Mouse (Mus musculus): ENCODE measurements around the gene Pex16. TPM values are rescaled to one million over a fixed set of nuclear protein-coding genes. Genes with fewer than 3 reads are reported as not detected.

Gene Pex16
- total and polyA plus RNA-seq, 3 experiments, result 41.9 to 52.5 TPM; not detected in 1

- Histone ChIP-seq H3K79me2 (ENCODE audit: control insufficient read depth, insufficient read depth, low read length, poor library complexity) (no peaks in the 10 kb centered on the region), H3K4me1 (ENCODE audit: control insufficient read depth in 1 of 2, insufficient read depth in 2 of 2, low read length in 2 of 2) (peaks cover 9 to 21% of the 10 kb centered on the region in 2 experiments), H3K9ac (ENCODE audit: control insufficient read depth, low read depth, low read length, poor library complexity, severe bottlenecking) (no peak overlapping the region), H3K27ac (ENCODE audit: control insufficient read depth, low read depth, low read length) (no peak overlapping the region), H3K9me3 (replicated peaks; ENCODE audit: insufficient read depth, low read length) (no peaks in the 10 kb centered on the region), H3K4me3 (ENCODE audit: control insufficient read depth in 1 of 2, insufficient read depth in 1 of 2, low read depth in 2 of 2, low read length in 2 of 2) (no peak overlapping the region), H3K36me3 (ENCODE audit: control insufficient read depth in 1 of 2, insufficient read depth in 2 of 2, low read length in 2 of 2) (peaks cover 0 to 11% of the 10 kb centered on the region in 2 experiments; a peak in 2 of 4 replicates), H3K27me3 (ENCODE audit: control insufficient read depth in 1 of 2, insufficient read depth in 2 of 2, low read length in 2 of 2) (no peaks in the 10 kb centered on the region)
- no peak for TF ChIP-seq ETS1 (IDR thresholded peaks at IDR 0.05; ENCODE audit: low read depth, low read length)
- no peak for TF ChIP-seq ELF1 (IDR thresholded peaks at IDR 0.05; ENCODE audit: low read depth, low read length)
- TF ChIP-seq CHD2 (IDR thresholded peaks at IDR 0.05; ENCODE audit: low read length), result no peak
- no peak for TF ChIP-seq USF2 (IDR thresholded peaks at IDR 0.05; ENCODE audit: borderline replicate concordance in 1 of 2, insufficient read depth in 1 of 2, low read depth in 1 of 2, low read length in 2 of 2)
- no peak for TF ChIP-seq JUND (IDR thresholded peaks at IDR 0.05; ENCODE audit: low read depth, low read length)
- TF ChIP-seq POLR2AphosphoS2 (IDR thresholded peaks at IDR 0.05; ENCODE audit: low read length), result no peak
- TF ChIP-seq SMC3 (IDR thresholded peaks at IDR 0.05; ENCODE audit: low read depth, low read length), result no peak
- no peak for TF ChIP-seq POLR2AphosphoS5 (IDR thresholded peaks at IDR 0.05; ENCODE audit: borderline replicate concordance, low read depth, low read length)
- no peak for TF ChIP-seq MAZ (IDR thresholded peaks at IDR 0.05; ENCODE audit: low read depth, low read length)
- no peak for DNase-seq (ENCODE audit: low read depth, low spot score)
These were observed 16.6 kb downstream of the Pex16 start for GRCm38 (mm10) chr2:92391116-92391515.

GRCm38 (mm10) chr2:92391703-92392317 lies 17.3 kb downstream of the Pex16 start:
- no peak overlapping the region for H3K9ac ChIP-seq (ENCODE audit: control insufficient read depth, low read depth, low read length, poor library complexity, severe bottlenecking)
- H3K27me3 ChIP-seq (ENCODE audit: control insufficient read depth in 1 of 2, insufficient read depth in 2 of 2, low read length in 2 of 2), result no peaks in the 10 kb centered on the region

More at GRCm38 (mm10) chr2:92391703-92392317, 17.3 kb downstream of the Pex16 start:
- Histone ChIP-seq H3K4me1 (ENCODE audit: control insufficient read depth in 1 of 2, insufficient read depth in 2 of 2, low read length in 2 of 2) (peaks cover 9 to 21% of the 10 kb centered on the region in 2 experiments), H3K9me3 (replicated peaks; ENCODE audit: insufficient read depth, low read length) (no peaks in the 10 kb centered on the region), H3K27ac (ENCODE audit: control insufficient read depth, low read depth, low read length) (no peak overlapping the region), H3K36me3 (ENCODE audit: control insufficient read depth in 1 of 2, insufficient read depth in 2 of 2, low read length in 2 of 2) (peaks cover 0 to 11% of the 10 kb centered on the region in 2 experiments; a peak in 2 of 4 replicates), H3K79me2 (ENCODE audit: control insufficient read depth, insufficient read depth, low read length, poor library complexity) (no peaks in the 10 kb centered on the region), H3K4me3 (ENCODE audit: control insufficient read depth in 1 of 2, insufficient read depth in 1 of 2, low read depth in 2 of 2, low read length in 2 of 2) (no peak overlapping the region)
- TF ChIP-seq USF1 (IDR thresholded peaks at IDR 0.05; ENCODE audit: low read depth, low read length), result no peak
- TF ChIP-seq CTCF (IDR thresholded peaks at IDR 0.05 in 2 of 3, conservative IDR thresholded peaks at IDR 0.05 in 1 of 3; ENCODE audit: control insufficient read depth in 1 of 3, insufficient read depth in 1 of 3, low read depth in 2 of 3, low read length in 3 of 3, poor library complexity in 1 of 3, severe bottlenecking in 1 of 3), result no peak
- no peak for TF ChIP-seq ZNF384 (IDR thresholded peaks at IDR 0.05; ENCODE audit: low read depth, low read length)
- no peak for TF ChIP-seq UBTF (IDR thresholded peaks at IDR 0.05; ENCODE audit: borderline replicate concordance, insufficient read depth, low read depth, low read length)
- TF ChIP-seq E2F4 (IDR thresholded peaks at IDR 0.05; ENCODE audit: borderline replicate concordance, low read depth, low read length), result no peak
- DNase-seq (ENCODE audit: low read depth, low spot score), result no peak

All from MEL (cell line).